18 mouse cellular contexts compared by ENCODE assay signal in the genomic region with DNA sequence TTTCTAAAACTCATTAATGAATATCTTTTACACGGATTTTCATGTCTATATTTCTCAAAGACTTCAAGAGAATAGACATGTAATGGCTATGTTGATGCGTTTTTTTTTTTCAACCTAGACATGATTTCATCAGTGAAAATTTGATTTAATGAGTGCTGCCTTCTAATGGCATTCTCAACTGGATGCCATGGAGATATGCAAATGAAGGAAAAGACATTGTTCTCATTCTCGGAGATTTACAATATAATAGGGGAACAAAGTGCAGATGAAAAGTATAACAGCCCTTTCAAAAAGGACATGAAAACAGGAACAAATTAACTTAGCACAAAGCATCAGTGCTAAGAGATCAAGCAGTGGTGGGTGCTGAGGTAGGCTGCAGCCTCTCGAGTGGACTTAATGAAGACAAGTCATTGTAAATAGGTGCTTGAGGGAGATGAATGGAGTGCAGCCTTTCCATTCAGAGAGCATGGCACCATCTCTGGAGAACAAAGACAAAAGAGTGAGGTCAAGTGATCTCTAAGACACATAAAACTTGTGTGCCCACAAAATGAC.
"Had no signal": no experiment of that assay in that cellular context is flagged by ENCODE, and none has a peak within 500 bp of the region (broad histone marks: within the 10 kb centered on the region; RNA-seq: fewer than 3 reads in every experiment).

No protein-coding gene starts in this region.

- ATAC-seq: liver, postnatal 0 days had no signal

- H3K4me2 ChIP-seq: limb, embryonic 12.5 days; liver, embryonic 13.5 days; lung, embryonic 15.5 days; neural tube, embryonic 13.5 days had no signal

- H3K36me3 ChIP-seq: limb, embryonic 12.5 days; liver, embryonic 13.5 days; lung, embryonic 15.5 days; neural tube, embryonic 13.5 days had no signal

- H3K9me3 ChIP-seq: limb, embryonic 12.5 days; liver, embryonic 13.5 days; lung, embryonic 15.5 days; neural tube, embryonic 13.5 days had no signal

- DNase-seq: kidney, adult 9 months; kidney, postnatal 36 days; layer of hippocampus, adult 9-11 months; layer of hippocampus, postnatal 36 days; liver; liver, embryonic 13.5 days; liver, postnatal 0 days; lung, postnatal 14 days; right cerebral cortex, adult 18-20 months; right cerebral cortex, postnatal 25 days; thymus, postnatal 4 days had no signal

- H3K27ac ChIP-seq: kidney, postnatal 0 days; limb, embryonic 12.5 days; liver, embryonic 13.5 days; lung, embryonic 15.5 days; macrophage; neural tube, embryonic 13.5 days had no signal

- H3K4me3 ChIP-seq: limb, embryonic 12.5 days; liver, embryonic 13.5 days; lung, embryonic 15.5 days; megakaryocyte, embryonic 14.5 days; myocyte; neural tube, embryonic 13.5 days had no signal

- H3K4me1 ChIP-seq: limb, embryonic 12.5 days; liver, embryonic 13.5 days; lung, embryonic 15.5 days; megakaryocyte, embryonic 14.5 days; neural tube, embryonic 13.5 days had no signal

- H3K27me3 ChIP-seq: limb, embryonic 12.5 days; liver, embryonic 13.5 days; lung, embryonic 15.5 days; megakaryocyte, embryonic 14.5 days; neural tube, embryonic 13.5 days had no signal

- H3K9ac ChIP-seq: limb, embryonic 12.5 days; liver, embryonic 13.5 days; liver, postnatal 0 days; lung, embryonic 15.5 days; neural tube, embryonic 13.5 days had no signal
